Mouse (Mus musculus): ENCODE measurements at regions not wholly inside any gene's neighbourhood (a gene's known extent, or its start where the extent isn't known, plus 50 kb on each side); places are given as distances from the start of the nearest gene placed in this dataset.

DNA sequence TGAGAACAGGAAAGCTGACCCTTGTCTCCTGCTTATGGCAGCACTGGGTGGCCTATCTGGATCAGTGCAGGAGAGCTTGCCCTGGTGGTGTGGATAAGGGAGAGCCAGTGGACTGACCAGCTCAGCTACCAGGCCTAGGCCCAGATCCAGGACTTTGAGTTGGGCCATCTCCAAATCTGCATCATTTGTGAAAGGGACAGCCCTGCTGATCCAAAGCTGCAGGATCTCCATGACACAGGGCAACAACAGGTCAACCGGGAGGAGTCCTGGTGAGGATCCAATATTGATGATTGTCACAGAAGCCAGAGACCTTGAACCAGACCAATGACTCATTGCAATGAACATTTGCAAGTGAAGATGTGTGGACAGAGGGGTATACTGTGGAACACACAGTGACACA is 256.2 kb upstream of the Rtl1 start:
- WGBS: 85% methylated on average over 1 of the region's 1 CpGs
- TF ChIP-seq POLR2A (IDR thresholded peaks at IDR 0.05; ENCODE audit: borderline replicate concordance, extremely low read depth, low read depth, low read length): no peak
- no peak for TF ChIP-seq CTCF (IDR thresholded peaks at IDR 0.05; ENCODE audit: insufficient read depth, low read length)
- no peak for DNase-seq
- H3K4me1 ChIP-seq (ENCODE audit: control insufficient read depth, insufficient read depth, low read length): no peaks in the 10 kb centered on the region
- no peak overlapping the region for H3K4me3 ChIP-seq (replicated peaks; ENCODE audit: extremely low read depth, low read depth, low read length)

DNA sequence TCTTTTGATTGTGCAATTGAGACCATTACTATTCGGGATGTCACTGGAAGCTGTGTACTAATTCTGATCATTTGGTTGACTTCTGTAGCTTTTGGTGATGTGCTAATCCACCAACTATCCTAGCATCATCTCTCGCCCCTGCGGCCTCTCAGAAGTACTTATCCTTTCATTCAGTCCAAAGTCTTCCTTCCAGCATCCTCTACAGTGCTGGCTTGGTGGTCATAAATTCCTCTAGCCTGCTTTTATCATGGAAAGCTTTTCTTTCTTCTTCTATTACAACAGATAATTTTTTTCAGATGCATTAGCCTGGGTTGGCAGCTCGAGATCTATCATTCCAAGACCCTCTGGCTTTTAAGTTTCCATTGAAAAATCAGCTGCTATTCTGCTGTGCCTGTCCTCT is 257.6 kb upstream of the Rtl1 start:
- Histone ChIP-seq H3K4me1 (ENCODE audit: control insufficient read depth, insufficient read depth, low read length) (no peaks in the 10 kb centered on the region), H3K4me3 (replicated peaks; ENCODE audit: extremely low read depth, low read depth, low read length) (no peak overlapping the region)
- 68% methylated on average over 4 of the region's 4 CpGs for WGBS
- DNase-seq: no peak
- no peak for TF ChIP-seq POLR2A (IDR thresholded peaks at IDR 0.05; ENCODE audit: borderline replicate concordance, extremely low read depth, low read depth, low read length)
- no peak for TF ChIP-seq CTCF (IDR thresholded peaks at IDR 0.05; ENCODE audit: insufficient read depth, low read length)

DNA sequence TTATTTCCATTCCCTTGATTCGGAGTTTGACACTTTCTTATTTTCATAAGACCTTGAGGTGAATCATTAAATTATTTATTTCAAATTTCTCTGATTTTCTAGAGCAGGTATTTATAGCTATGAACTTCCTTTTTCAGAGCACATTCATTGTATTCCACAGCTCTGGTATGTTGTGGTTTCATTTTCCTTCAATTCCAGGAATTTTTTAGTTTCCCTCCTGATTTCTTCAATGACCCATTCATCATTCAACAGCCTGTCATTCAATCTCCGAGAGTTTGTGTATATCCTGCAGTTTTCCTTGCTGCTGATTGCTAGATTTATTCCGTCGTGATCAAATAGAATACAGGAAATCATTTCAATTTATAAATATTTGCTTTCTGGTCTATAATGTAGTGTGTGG is 264.7 kb upstream of the Rtl1 start:
- DNase-seq: no peak
- no peaks in the 10 kb centered on the region for H3K4me1 ChIP-seq (ENCODE audit: control insufficient read depth, insufficient read depth, low read length)
- no peak for TF ChIP-seq POLR2A (IDR thresholded peaks at IDR 0.05; ENCODE audit: borderline replicate concordance, extremely low read depth, low read depth, low read length)
- no peak overlapping the region for H3K4me3 ChIP-seq (replicated peaks; ENCODE audit: extremely low read depth, low read depth, low read length)
- WGBS: 44% methylated on average over 4 of the region's 4 CpGs

DNA sequence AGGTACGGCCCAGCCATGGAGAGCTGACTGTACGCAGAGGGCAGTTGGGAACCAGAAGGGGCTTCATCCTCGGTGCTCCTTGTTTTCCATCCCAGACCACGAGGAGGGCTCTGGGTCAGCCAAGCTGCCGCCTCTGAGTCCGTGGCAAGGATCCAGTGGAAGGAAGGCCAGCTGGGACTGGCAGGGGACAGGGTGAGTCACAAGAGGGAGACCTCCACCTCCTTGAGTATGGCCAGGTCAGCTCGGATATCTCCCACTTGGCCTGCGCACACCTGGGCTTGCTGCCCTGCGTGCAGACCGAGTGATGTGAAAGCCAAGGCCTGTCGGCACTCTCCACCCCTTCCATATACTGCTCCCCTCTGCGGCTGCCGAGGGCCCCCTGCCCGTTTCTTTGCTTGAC is 270.9 kb upstream of the Rtl1 start:
- no peak overlapping the region for H3K4me3 ChIP-seq (replicated peaks; ENCODE audit: extremely low read depth, low read depth, low read length)
- 82% methylated on average over 14 of the region's 14 CpGs for WGBS
- TF ChIP-seq POLR2A (IDR thresholded peaks at IDR 0.05; ENCODE audit: borderline replicate concordance, extremely low read depth, low read depth, low read length): no peak
- TF ChIP-seq CTCF (IDR thresholded peaks at IDR 0.05; ENCODE audit: insufficient read depth, low read length): no peak
- H3K4me1 ChIP-seq (ENCODE audit: control insufficient read depth, insufficient read depth, low read length): no peaks in the 10 kb centered on the region
- DNase-seq: no peak

DNA sequence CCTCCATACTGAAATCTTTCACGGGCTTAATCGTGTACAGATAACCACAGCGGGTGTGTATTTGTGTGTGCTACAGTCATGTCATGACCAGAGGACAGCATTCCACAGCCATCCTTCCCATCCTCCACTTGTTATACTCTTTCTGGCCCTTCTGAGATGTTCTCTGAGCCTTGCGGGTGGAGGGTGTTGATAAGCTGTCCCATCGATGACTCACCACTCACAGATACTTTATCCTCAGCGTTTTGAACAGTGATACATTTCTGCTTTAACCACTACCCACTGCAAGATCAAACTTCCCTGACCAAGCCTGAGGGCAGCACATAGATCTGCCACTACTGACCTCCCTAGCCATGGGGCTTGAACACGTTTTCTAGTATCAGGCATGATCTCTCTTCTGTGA is 274.3 kb upstream of the Rtl1 start:
- H3K4me3 ChIP-seq (replicated peaks; ENCODE audit: extremely low read depth, low read depth, low read length): no peak overlapping the region
- 58% methylated on average over 7 of the region's 7 CpGs for WGBS
- no peak for DNase-seq
- TF ChIP-seq CTCF (IDR thresholded peaks at IDR 0.05; ENCODE audit: insufficient read depth, low read length): no peak
- TF ChIP-seq POLR2A (IDR thresholded peaks at IDR 0.05; ENCODE audit: borderline replicate concordance, extremely low read depth, low read depth, low read length): no peak
- H3K4me1 ChIP-seq (ENCODE audit: control insufficient read depth, insufficient read depth, low read length): no peaks in the 10 kb centered on the region

DNA sequence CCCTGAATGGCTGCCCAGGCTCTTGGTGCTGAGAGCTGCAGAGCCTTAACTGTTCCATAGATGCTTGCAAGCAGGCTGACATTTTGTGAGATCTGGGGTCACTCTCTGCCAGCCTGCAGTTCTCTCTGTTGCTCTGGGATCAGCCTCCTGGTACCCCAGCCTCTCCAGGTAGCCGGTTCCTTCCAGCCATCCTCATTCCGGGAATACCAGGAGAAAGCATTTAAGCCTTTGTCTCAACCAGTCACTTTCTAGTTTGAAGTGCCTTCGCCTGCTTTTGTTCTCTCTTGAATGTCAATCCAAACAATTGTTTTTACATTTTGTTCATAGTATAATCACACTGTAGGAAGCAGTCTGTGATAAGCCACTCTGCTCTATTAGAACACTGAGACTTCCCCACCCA is 281.0 kb upstream of the Rtl1 start:
- TF ChIP-seq POLR2A (IDR thresholded peaks at IDR 0.05; ENCODE audit: borderline replicate concordance, extremely low read depth, low read depth, low read length) (no peak), CTCF (IDR thresholded peaks at IDR 0.05; ENCODE audit: insufficient read depth, low read length) (no peak)
- Histone ChIP-seq H3K4me3 (replicated peaks; ENCODE audit: extremely low read depth, low read depth, low read length) (no peak overlapping the region), H3K4me1 (ENCODE audit: control insufficient read depth, insufficient read depth, low read length) (no peaks in the 10 kb centered on the region)
- no peak for DNase-seq
- 79% methylated on average over 3 of the region's 3 CpGs for WGBS

DNA sequence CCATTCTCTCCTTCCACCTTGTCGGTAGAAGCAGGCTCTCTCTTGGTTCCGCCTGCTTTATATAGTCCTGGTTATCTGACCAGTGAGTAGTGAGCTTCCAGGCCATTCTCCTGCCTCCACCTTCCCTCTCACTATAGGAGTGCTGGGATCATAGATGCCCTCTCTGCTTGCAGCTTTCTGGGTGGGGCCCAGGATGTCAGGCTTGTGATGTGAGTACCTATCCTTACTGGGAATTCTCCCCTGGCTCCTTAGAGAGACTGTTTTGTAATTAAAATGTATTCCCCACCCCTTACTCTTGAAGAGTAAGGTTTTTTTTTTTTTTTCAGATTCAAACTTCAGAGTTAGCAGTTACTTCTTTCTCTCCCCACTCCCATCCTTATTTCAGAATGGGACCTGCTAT is 291.1 kb upstream of the Rtl1 start:
- no peak overlapping the region for H3K4me3 ChIP-seq (replicated peaks; ENCODE audit: extremely low read depth, low read depth, low read length)
- H3K4me1 ChIP-seq (ENCODE audit: control insufficient read depth, insufficient read depth, low read length): no peaks in the 10 kb centered on the region
- WGBS: 83% methylated on average over 2 of the region's 2 CpGs
- DNase-seq: no peak
- TF ChIP-seq POLR2A (IDR thresholded peaks at IDR 0.05; ENCODE audit: borderline replicate concordance, extremely low read depth, low read depth, low read length): no peak
- TF ChIP-seq CTCF (IDR thresholded peaks at IDR 0.05; ENCODE audit: insufficient read depth, low read length): no peak

DNA sequence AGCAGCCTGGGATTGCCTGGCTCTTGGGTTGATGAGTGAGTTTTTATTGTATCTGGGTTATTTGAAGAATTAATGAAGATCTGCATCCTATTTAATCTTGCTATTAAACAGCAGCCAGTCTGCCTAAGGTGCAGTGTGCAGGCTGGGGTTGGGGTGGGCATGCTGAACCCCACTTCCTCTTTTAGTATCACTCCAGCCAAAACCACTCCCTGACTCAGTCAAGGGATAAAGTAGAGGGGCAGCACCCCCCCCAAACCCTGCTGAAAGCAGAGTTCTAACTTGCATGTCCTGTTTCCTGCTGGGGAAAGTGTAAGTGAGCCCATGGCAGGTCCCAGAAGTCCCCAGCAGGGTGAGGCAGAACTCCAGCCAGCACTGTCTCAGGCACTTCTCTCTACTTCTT is 292.7 kb upstream of the Rtl1 start:
- Histone ChIP-seq H3K4me3 (replicated peaks; ENCODE audit: extremely low read depth, low read depth, low read length) (no peak overlapping the region), H3K4me1 (ENCODE audit: control insufficient read depth, insufficient read depth, low read length) (no peaks in the 10 kb centered on the region)
- TF ChIP-seq CTCF (IDR thresholded peaks at IDR 0.05; ENCODE audit: insufficient read depth, low read length) (no peak), POLR2A (IDR thresholded peaks at IDR 0.05; ENCODE audit: borderline replicate concordance, extremely low read depth, low read depth, low read length) (no peak)
- DNase-seq: no peak

DNA sequence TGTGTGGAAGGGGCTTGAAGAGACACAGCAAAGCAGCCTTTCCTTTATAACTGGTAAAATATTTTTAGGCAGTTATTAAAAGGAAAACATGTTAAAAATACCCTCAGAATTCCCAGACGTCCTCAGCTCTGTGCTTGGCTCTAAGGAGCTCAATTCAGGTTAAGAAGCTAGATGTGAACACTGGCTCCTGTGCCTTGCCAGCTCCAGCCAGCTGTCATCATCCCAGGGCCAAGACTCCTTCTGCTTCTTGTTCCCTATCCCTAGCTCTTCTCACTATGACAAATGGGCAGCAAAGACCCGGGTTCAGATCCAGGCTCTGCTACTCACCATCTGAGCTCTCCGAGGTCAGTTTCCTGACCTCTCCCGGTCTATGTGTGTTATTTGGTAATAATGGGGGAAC is 293.5 kb upstream of the Rtl1 start:
- Histone ChIP-seq H3K4me1 (ENCODE audit: control insufficient read depth, insufficient read depth, low read length) (no peaks in the 10 kb centered on the region), H3K4me3 (replicated peaks; ENCODE audit: extremely low read depth, low read depth, low read length) (no peak overlapping the region)
- TF ChIP-seq POLR2A (IDR thresholded peaks at IDR 0.05; ENCODE audit: borderline replicate concordance, extremely low read depth, low read depth, low read length): no peak
- TF ChIP-seq CTCF (IDR thresholded peaks at IDR 0.05; ENCODE audit: insufficient read depth, low read length): no peak
- DNase-seq: no peak
- WGBS: 58% methylated on average over 4 of the region's 4 CpGs

DNA sequence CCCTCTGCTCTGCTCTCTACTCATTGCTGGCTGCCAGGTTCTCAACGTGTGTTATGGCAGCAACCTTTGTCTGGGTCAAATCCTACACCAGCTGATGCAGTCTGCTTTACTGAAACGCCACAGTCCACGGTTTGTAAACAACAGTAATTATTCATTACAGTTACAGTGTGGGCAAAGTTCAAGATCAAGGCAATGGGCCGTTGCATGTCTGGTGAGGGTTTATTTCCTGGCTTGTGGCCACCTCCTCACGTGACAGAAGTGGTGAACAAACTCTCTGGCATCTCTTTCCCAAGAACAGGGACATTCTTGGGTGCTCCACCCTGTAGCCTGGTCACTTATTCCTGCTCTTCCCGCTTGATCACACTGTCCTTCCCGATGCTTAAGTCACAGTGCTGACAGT is 295.3 kb upstream of the Rtl1 start:
- WGBS: 48% methylated on average over 7 of the region's 7 CpGs
- TF ChIP-seq CTCF (IDR thresholded peaks at IDR 0.05; ENCODE audit: insufficient read depth, low read length): no peak
- no peak for TF ChIP-seq POLR2A (IDR thresholded peaks at IDR 0.05; ENCODE audit: borderline replicate concordance, extremely low read depth, low read depth, low read length)
- no peak for DNase-seq
- H3K4me3 ChIP-seq (replicated peaks; ENCODE audit: extremely low read depth, low read depth, low read length): no peak overlapping the region
- H3K4me1 ChIP-seq (ENCODE audit: control insufficient read depth, insufficient read depth, low read length): no peaks in the 10 kb centered on the region

DNA sequence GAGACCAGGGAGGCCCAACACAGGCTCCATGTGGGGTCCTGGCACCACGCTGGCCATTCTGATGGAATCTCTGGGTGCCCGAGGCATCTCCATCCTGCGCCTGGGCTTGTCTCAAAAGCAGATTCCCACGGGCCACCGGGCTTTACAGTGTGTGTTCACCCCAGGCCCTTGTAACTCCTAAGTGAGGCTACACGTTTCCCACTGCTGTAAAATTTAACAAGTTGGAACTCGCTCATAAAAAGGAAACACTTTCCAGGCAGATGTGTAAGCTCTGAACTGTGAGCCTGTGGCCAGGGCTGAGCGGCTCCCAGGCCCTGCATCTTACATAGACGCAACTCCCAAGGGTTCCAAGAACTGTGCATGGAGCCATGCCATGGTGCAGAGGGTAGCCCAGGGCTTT is 296.3 kb upstream of the Rtl1 start:
- no peak for DNase-seq
- Histone ChIP-seq H3K4me1 (ENCODE audit: control insufficient read depth, insufficient read depth, low read length) (no peaks in the 10 kb centered on the region), H3K4me3 (replicated peaks; ENCODE audit: extremely low read depth, low read depth, low read length) (no peak overlapping the region)
- no peak for TF ChIP-seq POLR2A (IDR thresholded peaks at IDR 0.05; ENCODE audit: borderline replicate concordance, extremely low read depth, low read depth, low read length)
- no peak for TF ChIP-seq CTCF (IDR thresholded peaks at IDR 0.05; ENCODE audit: insufficient read depth, low read length)
- WGBS: 89% methylated on average over 9 of the region's 9 CpGs

Measured in lung, adult 2 months (tissue).